Mouse (Mus musculus) granulocyte monocyte progenitor cell, adult 5-6 weeks (primary cell): ENCODE results near the gene Thtpa. TPM values are rescaled to one million over a fixed set of nuclear protein-coding genes. Genes with fewer than 3 reads are reported as not detected.
A peak's percentile ranks its signal among the peaks of the same experiment; 100 is the strongest.

Experiments
- ATAC-seq: replicated peaks from 2 replicates; pipeline ENCODE4 v1.8.0; 2016; ENCODE audit warnings: mild to moderate bottlenecking, moderate TSS enrichment, inconsistent platforms; ENCODE audit not compliant: poor library complexity, severe bottlenecking
- total RNA-seq, 2 experiments: library from RNA; stranded (forward) in 1 of 2; stranded (reverse) in 1 of 2; fragments of 200-712, 200-1000 nt in 1 of 2; fragments of >200 nt in 1 of 2; fragmentation: Nextera tagmentation in 1 of 2; gene quantifications; 2 replicates each; pipeline ENCODE4 v1.2.3; 2014 to 2017

Gene Thtpa
- total RNA-seq, 2 experiments from 2014 or later, result 10.0 to 16.2 TPM

- no peak for ATAC-seq
Observed at GRCm38 (mm10) chr14:55122359-55122758, 27.8 kb downstream of the Thtpa start.

GRCm38 (mm10) chr14:55125711-55126110 lies 31.1 kb downstream of the Thtpa start:
- ATAC-seq, result no peak

- ATAC-seq, result no peak
Observed at GRCm38 (mm10) chr14:55126521-55126920, 31.9 kb downstream of the Thtpa start.

- ATAC-seq, result no peak
Observed at GRCm38 (mm10) chr14:55135676-55136075, 41.1 kb downstream of the Thtpa start.

GRCm38 (mm10) chr14:55139313-55139712 lies 44.7 kb downstream of the Thtpa start:
- peak; percentile 89 for ATAC-seq

- ATAC-seq, result no peak
Observed at GRCm38 (mm10) chr14:55146324-55146723, 51.7 kb downstream of the Thtpa start.

GRCm38 (mm10) chr14:55146829-55147401 lies 52.3 kb downstream of the Thtpa start:
- ATAC-seq, result peak; percentile 90

- ATAC-seq, result 0 out of 2 replicates have a peak, but pooled peaks have one; percentile 20
Observed at GRCm38 (mm10) chr14:55148363-55148915, 53.9 kb downstream of the Thtpa start.

Other genes starting within 250 kb of the Thtpa start
- 14.3 and 19.1 TPM in 2 replicates for gene Homez, start 223.8 kb upstream of the Thtpa start, total RNA-seq (2014; fragmentation: Nextera tagmentation)
- 8.4 and 8.7 TPM in 2 replicates for gene Homez, start 223.8 kb upstream of the Thtpa start, total RNA-seq (2017)
- gene Ppp1r3e, start 217.2 kb upstream of the Thtpa start, total RNA-seq (2014; fragmentation: Nextera tagmentation), result 12.2 and 21.1 TPM in 2 replicates
- gene Ppp1r3e, start 217.2 kb upstream of the Thtpa start, total RNA-seq (2017), result 2.5 and 2.9 TPM in 2 replicates
- 9.4 and 13.5 TPM in 2 replicates for gene Bcl2l2, start 211.4 kb upstream of the Thtpa start, total RNA-seq (2014; fragmentation: Nextera tagmentation)
- 9.9 and 10.9 TPM in 2 replicates for gene Bcl2l2, start 211.4 kb upstream of the Thtpa start, total RNA-seq (2017)
- not detected in 2 replicates for gene Gm20521, start 211.3 kb upstream of the Thtpa start, total RNA-seq (2014; fragmentation: Nextera tagmentation)
- gene Gm20521, start 211.3 kb upstream of the Thtpa start, total RNA-seq (2017), result not detected in 2 replicates
- gene Pabpn1, start 202.3 kb upstream of the Thtpa start, total RNA-seq (2014; fragmentation: Nextera tagmentation), result 181 and 215 TPM in 2 replicates
- 286 and 319 TPM in 2 replicates for gene Pabpn1, start 202.3 kb upstream of the Thtpa start, total RNA-seq (2017)
- gene Slc22a17, start 181.7 kb upstream of the Thtpa start, total RNA-seq (2014; fragmentation: Nextera tagmentation), result 1.4 and 2.8 TPM in 2 replicates
- gene Slc22a17, start 181.7 kb upstream of the Thtpa start, total RNA-seq (2017), result 0.52 and 0.77 TPM in 2 replicates
- not detected in 2 replicates for gene Efs, start 168.7 kb upstream of the Thtpa start, total RNA-seq (2014; fragmentation: Nextera tagmentation)
- not detected in 2 replicates for gene Efs, start 168.7 kb upstream of the Thtpa start, total RNA-seq (2017)
- gene Il25, start 162.1 kb upstream of the Thtpa start, total RNA-seq (2014; fragmentation: Nextera tagmentation), result not detected in 2 replicates
- gene Il25, start 162.1 kb upstream of the Thtpa start, total RNA-seq (2017), result not detected in 2 replicates
- gene Cmtm5, start 158.5 kb upstream of the Thtpa start, total RNA-seq (2014; fragmentation: Nextera tagmentation), result not detected in 2 replicates
- not detected in 2 replicates for gene Cmtm5, start 158.5 kb upstream of the Thtpa start, total RNA-seq (2017)
- not detected in 2 replicates for gene Myh6, start 127.9 kb upstream of the Thtpa start, total RNA-seq (2014; fragmentation: Nextera tagmentation)
- not detected in 2 replicates for gene Myh6, start 127.9 kb upstream of the Thtpa start, total RNA-seq (2017)
- not detected in 2 replicates for gene Gm17428, start 117.9 kb upstream of the Thtpa start, total RNA-seq (2014; fragmentation: Nextera tagmentation)
- gene Gm17428, start 117.9 kb upstream of the Thtpa start, total RNA-seq (2017), result not detected in 2 replicates
- not detected in 2 replicates for gene Myh7, start 100.2 kb upstream of the Thtpa start, total RNA-seq (2014; fragmentation: Nextera tagmentation)
- not detected in 2 replicates for gene Myh7, start 100.2 kb upstream of the Thtpa start, total RNA-seq (2017)
- gene Ngdn, start 79.3 kb upstream of the Thtpa start, total RNA-seq (2014; fragmentation: Nextera tagmentation), result 50.2 and 65.5 TPM in 2 replicates
- 62.7 and 75.3 TPM in 2 replicates for gene Ngdn, start 79.3 kb upstream of the Thtpa start, total RNA-seq (2017)
- gene Zfhx2, start 2.5 kb upstream of the Thtpa start, total RNA-seq (2014; fragmentation: Nextera tagmentation), result 3.0 and 5.2 TPM in 2 replicates
- gene Zfhx2, start 2.5 kb upstream of the Thtpa start, total RNA-seq (2017), result 0.26 and 0.82 TPM in 2 replicates
- gene Ap1g2, start 11.8 kb downstream of the Thtpa start, total RNA-seq (2014; fragmentation: Nextera tagmentation), result 56.6 and 87.9 TPM in 2 replicates
- 12.4 and 15.1 TPM in 2 replicates for gene Ap1g2, start 11.8 kb downstream of the Thtpa start, total RNA-seq (2017)
- gene Jph4, start 22.2 kb downstream of the Thtpa start, total RNA-seq (2014; fragmentation: Nextera tagmentation), result not detected in 2 replicates
- gene Jph4, start 22.2 kb downstream of the Thtpa start, total RNA-seq (2017), result not detected in 2 replicates
- gene Dhrs2, start 127.2 kb downstream of the Thtpa start, total RNA-seq (2014; fragmentation: Nextera tagmentation), result not detected in 2 replicates
- not detected in 2 replicates for gene Dhrs2, start 127.2 kb downstream of the Thtpa start, total RNA-seq (2017)